23 mouse cellular contexts compared by ENCODE assay signal in genomic region chr1:167426681-167427080, GRCm38 (mm10). TPM values are rescaled to one million over a fixed set of nuclear protein-coding genes. Genes with fewer than 3 reads are reported as not detected.
"Had no signal": no experiment of that assay in that cellular context is flagged by ENCODE, and none has a peak within 500 bp of the region (broad histone marks: within the 10 kb centered on the region; RNA-seq: fewer than 3 reads in every experiment).

No protein-coding gene starts in this region.

- H3K4me3 ChIP-seq: lung, embryonic 15.5 days; megakaryocyte, embryonic 14.5 days; midbrain, embryonic 13.5 days; midbrain, embryonic 15.5 days; neural tube, embryonic 12.5 days; stomach, embryonic 15.5 days had no signal

- H3K9me3 ChIP-seq: lung, embryonic 15.5 days; megakaryocyte, embryonic 14.5 days; midbrain, embryonic 13.5 days; midbrain, embryonic 15.5 days; neural tube, embryonic 12.5 days; stomach, embryonic 15.5 days had no signal

- H3K36me3 ChIP-seq: lung, embryonic 15.5 days; midbrain, embryonic 13.5 days; midbrain, embryonic 15.5 days; neural tube, embryonic 12.5 days; stomach, embryonic 15.5 days had no signal

- H3K27me3 ChIP-seq: lung, embryonic 15.5 days; midbrain, embryonic 13.5 days; midbrain, embryonic 15.5 days; neural tube, embryonic 12.5 days; stomach, embryonic 15.5 days had no signal

- H3K4me2 ChIP-seq: lung, embryonic 15.5 days; midbrain, embryonic 13.5 days; midbrain, embryonic 15.5 days; neural tube, embryonic 12.5 days; stomach, embryonic 15.5 days had no signal

- H3K9ac ChIP-seq: liver, postnatal 0 days; lung, embryonic 15.5 days; midbrain, embryonic 13.5 days; midbrain, embryonic 15.5 days; neural tube, embryonic 12.5 days; stomach, embryonic 15.5 days had no signal

- DNase-seq: liver, postnatal 0 days; lung, adult 2 months; lung, postnatal 14 days; lung, postnatal 36 days; right cerebral cortex, postnatal 14 days; thymus, adult 2 months; thymus, postnatal 14 days; thymus, postnatal 36 days had no signal

- H3K27ac ChIP-seq: lung, embryonic 15.5 days; macrophage; midbrain, embryonic 13.5 days; midbrain, embryonic 15.5 days; neural tube, embryonic 12.5 days; stomach, embryonic 15.5 days; stomach, postnatal 0 days had no signal

- H3K4me1 ChIP-seq: megakaryocyte, embryonic 14.5 days; midbrain, embryonic 13.5 days; midbrain, embryonic 15.5 days; neural tube, embryonic 12.5 days; stomach, embryonic 15.5 days had no signal

- ATAC-seq: liver, postnatal 0 days; lung, postnatal 0 days; midbrain, embryonic 13.5 days; midbrain, embryonic 15.5 days had no signal

RNA-seq across cellular contexts. Expression of gene Lrrc52, which starts 39.9 kb away (rescaled TPM):
- total RNA-seq: megakaryocyte progenitor cell, adult 5-6 weeks; midbrain, postnatal 0 days; monocyte, adult 5-6 weeks; neutrophil, adult 5-6 weeks had no signal
- polyA plus RNA-seq: liver, postnatal 0 days; macrophage; midbrain, embryonic 15.5 days; midbrain, postnatal 0 days; neural tube, embryonic 12.5 days; neural tube, embryonic 14.5 days; spleen, adult 2 months; stomach, postnatal 0 days; thymus, adult 2 months had no signal
